Mouse (Mus musculus) liver, embryonic 14.5 days (tissue): ENCODE results near the gene Bbs4. TPM values are rescaled to one million over a fixed set of nuclear protein-coding genes. Genes with fewer than 3 reads are reported as not detected.
A peak's percentile ranks its signal among the peaks of the same experiment; 100 is the strongest.

Source experiments
- ATAC-seq: fragments of 200-750 bp; cut with Nextera tagmentation; 2 replicates; pipeline ENCODE4 v1.8.0; 2017; ENCODE audit warnings: moderate number of reproducible peaks, mild to moderate bottlenecking, moderate library complexity; ENCODE audit not compliant: insufficient read depth
- DNase-seq, 3 experiments: peaks; one replicate each; pipeline ENCODE4 v3.0.0-alpha.2; 2012 to 2013; ENCODE audit warnings: low read depth in 3 of 3, low spot score in 3 of 3
- H3K27ac ChIP-seq: fragments of 300-500 bp; sonication (generic); 2 replicates; pipeline ENCODE4 v1.5.1; 2014; ENCODE audit warnings: moderate library complexity, mild to moderate bottlenecking, control low read depth, inconsistent platforms
- H3K27me3 ChIP-seq: fragments of 300-500 bp; sonication (generic); 2 replicates; pipeline ENCODE4 v1.6.1; 2014; ENCODE audit warnings: mild to moderate bottlenecking, low read length, moderate library complexity; ENCODE audit not compliant: control insufficient read depth, insufficient read depth
- H3K36me3 ChIP-seq: fragments of 300-500 bp; sonication (generic); replicated peaks from 2 replicates; pipeline ENCODE4 v1.6.1; 2014; ENCODE audit warnings: low read depth; ENCODE audit not compliant: control insufficient read depth, insufficient read depth
- H3K4me1 ChIP-seq, 2 experiments: fragments of 200-500 bp in 1 of 2; fragments of 300-500 bp in 1 of 2; sonication (generic) in 1 of 2; replicated peaks; 2 replicates each; pipeline ENCODE4 v1.6.1; 2012 to 2014; ENCODE audit warnings: antibody characterized with exemption in 1 of 2, inconsistent platforms in 1 of 2, low read length in 1 of 2; ENCODE audit not compliant: control insufficient read depth in 2 of 2, insufficient read depth in 2 of 2
- H3K4me2 ChIP-seq: fragments of 300-500 bp; sonication (generic); 2 replicates; pipeline ENCODE4 v1.6.1; 2014; ENCODE audit warnings: low read depth, mild to moderate bottlenecking, control low read depth, moderate library complexity
- H3K4me3 ChIP-seq, 2 experiments: fragments of 200-500 bp in 1 of 2; fragments of 300-500 bp in 1 of 2; sonication (generic) in 1 of 2; 2 replicates each; pipeline ENCODE4 v1.5.1; 2012 to 2014; ENCODE audit warnings: low read depth in 2 of 2, low read length in 2 of 2, mild to moderate bottlenecking in 2 of 2, control low read depth in 1 of 2, inconsistent platforms in 1 of 2, moderate library complexity in 1 of 2; ENCODE audit not compliant: insufficient read depth in 1 of 2
- H3K9ac ChIP-seq: fragments of 300-500 bp; sonication (generic); replicated peaks from 2 replicates; pipeline ENCODE4 v1.6.1; 2014; ENCODE audit warnings: mild to moderate bottlenecking, control low read depth, moderate library complexity
- H3K9me3 ChIP-seq: fragments of 300-500 bp; sonication (generic); 2 replicates; pipeline ENCODE4 v1.6.1; 2016; ENCODE audit warnings: low read length, mixed read lengths; ENCODE audit not compliant: control insufficient read depth
- CTCF ChIP-seq: IDR thresholded peaks from 2 replicates; pipeline ENCODE4 v1.5.1; 2016; ENCODE audit warnings: antibody characterized with exemption, low read depth, control low read depth
- EP300 ChIP-seq: IDR thresholded peaks from 2 replicates; pipeline ENCODE4 v1.6.1; 2016; ENCODE audit warnings: antibody characterized with exemption, low read depth
- WGBS: fragments of 180-500 bp; shearing (Covaris S2); extraction: QIAGEN DNeasy Blood & Tissue Kit; methylation state at CpG from one replicate; pipeline ENCODE4 v1.1.7; 2014; ENCODE audit not compliant: insufficient replicate concordance; 5-methylcytosine and 5-hydroxymethylcytosine counted together
- polyA plus RNA-seq, 2 experiments: library from polyadenylated mRNA; depleted of rRNA in 1 of 2; stranded (reverse) in 1 of 2; unstranded in 1 of 2; fragments of >200 nt; fragmentation: Nextera tagmentation in 1 of 2; extraction: Ambion mirVana in 1 of 2; gene quantifications; 2 replicates each; pipeline versions ENCODE4 v1.2.1 to v1.2.3; 2012 to 2014

Bbs4 gene
- polyA plus RNA-seq, 2 experiments, result 1.1 to 1.6 TPM

GRCm38 (mm10) chr9:59336539-59336938 lies 16.8 kb downstream of the Bbs4 start:
- H3K4me3 ChIP-seq, result no peak overlapping the region
- H3K27me3 ChIP-seq, result no peaks in the 10 kb centered on the region
- DNase-seq (no peak), ATAC-seq (peak; percentile 61; the same call in 1 of the 2 replicates)
- no peaks in the 10 kb centered on the region for H3K9me3 ChIP-seq
- TF ChIP-seq CTCF (no peak), EP300 (peak; percentile 26)
- WGBS, result 50% methylated on average over 3 of the region's 3 CpGs
- peak overlapping the region; percentile 11; the same call in 1 of the 2 replicates for H3K4me2 ChIP-seq
- H3K27ac ChIP-seq, result no peak overlapping the region
- peaks cover 8 to 9% of the 10 kb centered on the region in 2 experiments; a peak in 3 of 4 replicates for H3K4me1 ChIP-seq
- H3K36me3 ChIP-seq, result no peaks in the 10 kb centered on the region
- no peak overlapping the region for H3K9ac ChIP-seq

DNA sequence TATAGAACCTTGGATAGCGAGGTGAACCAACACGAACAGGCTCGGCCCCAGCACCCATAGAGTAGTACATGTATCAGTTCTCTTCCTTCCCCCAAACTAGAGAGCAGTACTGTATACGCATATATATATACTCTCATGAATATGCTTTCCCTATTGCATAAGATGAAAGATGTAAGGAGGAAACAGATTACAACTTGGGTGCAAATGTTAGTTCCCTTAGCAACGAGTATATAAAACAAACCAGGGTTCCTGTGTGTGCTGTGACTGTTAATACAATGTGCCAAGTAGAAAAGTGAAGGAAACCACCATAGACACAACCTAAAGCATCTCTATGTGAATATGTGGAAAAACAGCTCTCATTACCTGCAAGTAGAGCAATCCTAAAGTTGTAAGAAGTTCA lies 23.3 kb downstream of the Bbs4 start:
- Histone ChIP-seq H3K27me3 (no peaks in the 10 kb centered on the region), H3K4me3 (no peak overlapping the region), H3K9me3 (no peaks in the 10 kb centered on the region), H3K36me3 (no peaks in the 10 kb centered on the region), H3K4me2 (no peak overlapping the region), H3K4me1 (0 out of 4 replicates have a peak, but pooled peaks cover 0 to 1% of the 10 kb centered on the region in 2 experiments), H3K27ac (no peak overlapping the region), H3K9ac (no peak overlapping the region)
- no peak for ATAC-seq
- TF ChIP-seq CTCF (no peak), EP300 (no peak)
- no peak for DNase-seq
- WGBS, result 70% methylated on average over 5 of the region's 5 CpGs

DNA sequence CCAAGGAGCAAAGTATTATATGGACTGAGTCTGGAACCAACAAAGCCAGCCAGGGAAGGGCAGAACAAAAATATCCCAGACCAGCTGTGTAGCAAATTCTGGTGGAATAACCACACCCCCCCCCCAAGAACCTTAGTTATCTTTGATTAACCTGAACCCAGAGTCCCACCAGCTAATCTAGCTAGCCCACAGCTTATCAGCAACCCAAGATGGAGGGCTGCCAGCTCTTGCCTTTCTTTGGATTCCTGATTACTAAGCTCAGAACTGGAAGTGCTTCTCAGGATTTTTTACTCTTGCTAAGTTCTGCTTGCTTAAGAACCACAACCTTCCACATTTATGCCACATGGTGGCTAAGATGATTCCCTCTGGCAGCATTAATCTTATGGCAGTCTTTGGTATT lies 29.0 kb downstream of the Bbs4 start:
- no peaks in the 10 kb centered on the region for H3K27me3 ChIP-seq
- peaks cover 0 to 14% of the 10 kb centered on the region in 2 experiments; a peak in 3 of 4 replicates for H3K4me1 ChIP-seq
- ATAC-seq, result peak; percentile 76
- TF ChIP-seq EP300 (peak; percentile 75), CTCF (no peak)
- no peaks in the 10 kb centered on the region; the same call in 1 of the 2 replicates for H3K36me3 ChIP-seq
- DNase-seq, result peak in 2 of 3 experiments; percentile 17 to 33
- no peak overlapping the region for H3K9ac ChIP-seq
- no peak overlapping the region for H3K27ac ChIP-seq
- H3K4me2 ChIP-seq, result no peak overlapping the region; the same call in 1 of the 2 replicates
- H3K9me3 ChIP-seq, result no peaks in the 10 kb centered on the region
- H3K4me3 ChIP-seq, result no peak overlapping the region

GRCm38 (mm10) chr9:59316206-59316605 lies 37.1 kb downstream of the Bbs4 start:
- TF ChIP-seq EP300 (no peak), CTCF (no peak)
- no peak for ATAC-seq
- Histone ChIP-seq H3K27ac (no peak overlapping the region), H3K9me3 (no peaks in the 10 kb centered on the region), H3K4me1 (no peaks in the 10 kb centered on the region), H3K4me3 (no peak overlapping the region), H3K27me3 (no peaks in the 10 kb centered on the region), H3K4me2 (no peak overlapping the region), H3K9ac (no peak overlapping the region), H3K36me3 (peaks cover 25% of the 10 kb centered on the region)
- 83% methylated on average over 3 of the region's 3 CpGs for WGBS
- DNase-seq, result no peak

DNA sequence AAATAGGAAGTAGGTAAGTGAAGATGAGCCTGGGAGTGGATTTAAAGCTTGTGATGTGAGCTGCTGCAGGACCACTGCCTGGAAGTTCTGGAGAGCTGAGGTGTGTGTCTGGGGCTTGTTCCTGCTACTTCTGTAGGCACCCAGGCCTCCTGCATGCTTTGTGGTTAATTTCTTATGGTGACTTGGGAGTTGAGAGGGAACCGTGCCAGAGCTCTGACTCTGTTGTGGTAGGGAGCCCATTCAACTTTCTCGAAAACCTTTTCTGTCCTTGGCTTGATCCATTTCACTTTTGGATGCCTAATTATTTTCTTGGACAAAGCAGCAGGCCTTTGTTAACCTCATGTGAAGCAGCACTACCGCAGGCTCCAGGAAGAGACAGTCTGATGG lies 42.0 kb downstream of the Bbs4 start:
- H3K9ac ChIP-seq, result no peak overlapping the region
- H3K9me3 ChIP-seq, result no peaks in the 10 kb centered on the region
- no peak overlapping the region for H3K27ac ChIP-seq
- WGBS, result 83% methylated on average over 3 of the region's 3 CpGs
- ATAC-seq (no peak), DNase-seq (no peak)
- H3K36me3 ChIP-seq, result peaks cover 26% of the 10 kb centered on the region
- no peak overlapping the region for H3K4me2 ChIP-seq
- no peaks in the 10 kb centered on the region for H3K4me1 ChIP-seq
- TF ChIP-seq EP300 (no peak), CTCF (no peak)
- H3K27me3 ChIP-seq, result no peaks in the 10 kb centered on the region
- no peak overlapping the region for H3K4me3 ChIP-seq
